Mouse (Mus musculus): ENCODE data around the gene Gas2l3. TPM values are rescaled to one million over a fixed set of nuclear protein-coding genes. Genes with fewer than 3 reads are reported as not detected.
A peak's percentile ranks its signal among the peaks of the same experiment; 100 is the strongest.

Gas2l3 gene
- polyA plus RNA-seq, 1 experiment from 2014 or later, result 22.0 TPM

GRCm38 (mm10) chr10:89423164-89423778, 20.5 kb downstream of the Gas2l3 start:
- H3K27me3 ChIP-seq, result no peaks in the 10 kb centered on the region
- H3K9me3 ChIP-seq, result no peaks in the 10 kb centered on the region
- 86% methylated on average over 9 of the region's 9 CpGs for WGBS
- H3K27ac ChIP-seq, result no peak overlapping the region
- peaks cover 57% of the 10 kb centered on the region for H3K36me3 ChIP-seq
- no peak for ATAC-seq (ENCODE audit: borderline replicate concordance, extremely low read depth, low FRiP score, low TSS enrichment)
- H3K4me3 ChIP-seq, result no peak overlapping the region
- H3K4me2 ChIP-seq, result no peak overlapping the region
- no peaks in the 10 kb centered on the region for H3K4me1 ChIP-seq
- H3K9ac ChIP-seq, result no peak overlapping the region

- Histone ChIP-seq H3K4me3 (no peak overlapping the region), H3K36me3 (peaks cover 57% of the 10 kb centered on the region), H3K9me3 (no peaks in the 10 kb centered on the region), H3K4me1 (no peaks in the 10 kb centered on the region), H3K27ac (no peak overlapping the region), H3K4me2 (no peak overlapping the region), H3K9ac (no peak overlapping the region), H3K27me3 (no peaks in the 10 kb centered on the region)
- 86% methylated on average over 8 of the region's 8 CpGs for WGBS
- no peak for ATAC-seq (ENCODE audit: borderline replicate concordance, extremely low read depth, low FRiP score, low TSS enrichment)
Observed at GRCm38 (mm10) chr10:89422504-89423158, 21.1 kb downstream of the Gas2l3 start.

GRCm38 (mm10) chr10:89417966-89418365, 25.8 kb downstream of the Gas2l3 start:
- no peak for ATAC-seq (ENCODE audit: borderline replicate concordance, extremely low read depth, low FRiP score, low TSS enrichment)
- H3K4me1 ChIP-seq, result no peaks in the 10 kb centered on the region
- H3K9me3 ChIP-seq, result no peaks in the 10 kb centered on the region
- H3K9ac ChIP-seq, result no peak overlapping the region
- H3K27ac ChIP-seq, result no peak overlapping the region
- no peak overlapping the region for H3K4me3 ChIP-seq
- no peaks in the 10 kb centered on the region for H3K27me3 ChIP-seq
- 88% methylated on average over 2 of the region's 2 CpGs for WGBS
- no peak overlapping the region for H3K4me2 ChIP-seq
- H3K36me3 ChIP-seq, result peaks cover 65% of the 10 kb centered on the region

- H3K27ac ChIP-seq, result no peak overlapping the region
- WGBS, result 70% methylated on average over 3 of the region's 3 CpGs
- H3K4me3 ChIP-seq, result no peak overlapping the region
- H3K36me3 ChIP-seq, result peaks cover 64% of the 10 kb centered on the region
- H3K4me1 ChIP-seq, result no peaks in the 10 kb centered on the region
- no peak for ATAC-seq (ENCODE audit: borderline replicate concordance, extremely low read depth, low FRiP score, low TSS enrichment)
- no peak overlapping the region for H3K9ac ChIP-seq
- H3K9me3 ChIP-seq, result no peaks in the 10 kb centered on the region
- H3K4me2 ChIP-seq, result no peak overlapping the region
- no peaks in the 10 kb centered on the region for H3K27me3 ChIP-seq
Observed at GRCm38 (mm10) chr10:89415478-89415877, 28.3 kb downstream of the Gas2l3 start.

GRCm38 (mm10) chr10:89407551-89407950, 36.2 kb downstream of the Gas2l3 start:
- Histone ChIP-seq H3K9me3 (no peaks in the 10 kb centered on the region), H3K4me1 (no peaks in the 10 kb centered on the region), H3K36me3 (peaks cover 13% of the 10 kb centered on the region), H3K4me2 (no peak overlapping the region), H3K27me3 (no peaks in the 10 kb centered on the region), H3K9ac (no peak overlapping the region), H3K27ac (no peak overlapping the region), H3K4me3 (no peak overlapping the region)
- ATAC-seq (ENCODE audit: borderline replicate concordance, extremely low read depth, low FRiP score, low TSS enrichment), result no peak
- WGBS, result 64% methylated on average over 1 of the region's 1 CpGs

GRCm38 (mm10) chr10:89406733-89407484, 36.9 kb downstream of the Gas2l3 start:
- no peak overlapping the region for H3K4me3 ChIP-seq
- H3K27me3 ChIP-seq, result no peaks in the 10 kb centered on the region
- 68% methylated on average over 5 of the region's 6 CpGs for WGBS
- no peaks in the 10 kb centered on the region for H3K4me1 ChIP-seq
- H3K9me3 ChIP-seq, result no peaks in the 10 kb centered on the region
- no peak for ATAC-seq (ENCODE audit: borderline replicate concordance, extremely low read depth, low FRiP score, low TSS enrichment)
- H3K4me2 ChIP-seq, result no peak overlapping the region
- H3K27ac ChIP-seq, result no peak overlapping the region
- H3K36me3 ChIP-seq, result peaks cover 11% of the 10 kb centered on the region; the same call in 1 of the 2 replicates
- H3K9ac ChIP-seq, result no peak overlapping the region

- Histone ChIP-seq H3K4me1 (no peaks in the 10 kb centered on the region), H3K4me3 (no peak overlapping the region), H3K9ac (no peak overlapping the region), H3K4me2 (no peak overlapping the region), H3K9me3 (peaks cover 3% of the 10 kb centered on the region; the same call in 1 of the 2 replicates), H3K27me3 (no peaks in the 10 kb centered on the region), H3K36me3 (no peaks in the 10 kb centered on the region), H3K27ac (no peak overlapping the region)
- 61% methylated on average over 4 of the region's 4 CpGs for WGBS
- no peak for ATAC-seq (ENCODE audit: borderline replicate concordance, extremely low read depth, low FRiP score, low TSS enrichment)
Observed at GRCm38 (mm10) chr10:89404936-89405335, 38.8 kb downstream of the Gas2l3 start.

GRCm38 (mm10) chr10:89400674-89401336, 43.0 kb downstream of the Gas2l3 start:
- no peak overlapping the region for H3K4me2 ChIP-seq
- no peaks in the 10 kb centered on the region for H3K4me1 ChIP-seq
- H3K4me3 ChIP-seq, result no peak overlapping the region
- H3K36me3 ChIP-seq, result no peaks in the 10 kb centered on the region
- H3K9ac ChIP-seq, result no peak overlapping the region
- WGBS, result 71% methylated on average over 19 of the region's 19 CpGs
- H3K27ac ChIP-seq, result no peak overlapping the region
- peaks cover 3% of the 10 kb centered on the region; the same call in 1 of the 2 replicates for H3K9me3 ChIP-seq
- ATAC-seq (ENCODE audit: borderline replicate concordance, extremely low read depth, low FRiP score, low TSS enrichment), result no peak
- no peaks in the 10 kb centered on the region for H3K27me3 ChIP-seq

GRCm38 (mm10) chr10:89395823-89396222, 47.9 kb downstream of the Gas2l3 start:
- no peak for ATAC-seq (ENCODE audit: borderline replicate concordance, extremely low read depth, low FRiP score, low TSS enrichment)

GRCm38 (mm10) chr10:89395321-89395720, 48.4 kb downstream of the Gas2l3 start:
- Histone ChIP-seq H3K36me3 (no peaks in the 10 kb centered on the region), H3K4me2 (peak overlapping the region; percentile 16; the same call in 1 of the 2 replicates), H3K9me3 (peaks cover 3% of the 10 kb centered on the region; the same call in 1 of the 2 replicates), H3K9ac (no peak overlapping the region), H3K4me1 (no peaks in the 10 kb centered on the region), H3K4me3 (no peak overlapping the region), H3K27me3 (no peaks in the 10 kb centered on the region), H3K27ac (no peak overlapping the region)
- no peak for ATAC-seq (ENCODE audit: borderline replicate concordance, extremely low read depth, low FRiP score, low TSS enrichment)
- WGBS, result 32% methylated on average over 7 of the region's 7 CpGs

More at GRCm38 (mm10) chr10:89395823-89396222, 47.9 kb downstream of the Gas2l3 start:
- Histone ChIP-seq H3K4me2 (peak overlapping the region; percentile 16; the same call in 1 of the 2 replicates), H3K4me3 (no peak overlapping the region), H3K27me3 (no peaks in the 10 kb centered on the region), H3K9me3 (peaks cover 3% of the 10 kb centered on the region; the same call in 1 of the 2 replicates), H3K9ac (no peak overlapping the region), H3K27ac (no peak overlapping the region), H3K4me1 (no peaks in the 10 kb centered on the region), H3K36me3 (no peaks in the 10 kb centered on the region)
- WGBS, result 4% methylated on average over 6 of the region's 7 CpGs

GRCm38 (mm10) chr10:89392687-89393086, 51.1 kb downstream of the Gas2l3 start:
- 35% methylated on average over 4 of the region's 4 CpGs for WGBS
- Histone ChIP-seq H3K4me3 (no peak overlapping the region), H3K4me1 (no peaks in the 10 kb centered on the region), H3K36me3 (no peaks in the 10 kb centered on the region), H3K9me3 (no peaks in the 10 kb centered on the region), H3K27me3 (no peaks in the 10 kb centered on the region), H3K9ac (no peak overlapping the region), H3K4me2 (no peak overlapping the region), H3K27ac (no peak overlapping the region)
- ATAC-seq (ENCODE audit: borderline replicate concordance, extremely low read depth, low FRiP score, low TSS enrichment), result no peak
